In the genomic region with DNA sequence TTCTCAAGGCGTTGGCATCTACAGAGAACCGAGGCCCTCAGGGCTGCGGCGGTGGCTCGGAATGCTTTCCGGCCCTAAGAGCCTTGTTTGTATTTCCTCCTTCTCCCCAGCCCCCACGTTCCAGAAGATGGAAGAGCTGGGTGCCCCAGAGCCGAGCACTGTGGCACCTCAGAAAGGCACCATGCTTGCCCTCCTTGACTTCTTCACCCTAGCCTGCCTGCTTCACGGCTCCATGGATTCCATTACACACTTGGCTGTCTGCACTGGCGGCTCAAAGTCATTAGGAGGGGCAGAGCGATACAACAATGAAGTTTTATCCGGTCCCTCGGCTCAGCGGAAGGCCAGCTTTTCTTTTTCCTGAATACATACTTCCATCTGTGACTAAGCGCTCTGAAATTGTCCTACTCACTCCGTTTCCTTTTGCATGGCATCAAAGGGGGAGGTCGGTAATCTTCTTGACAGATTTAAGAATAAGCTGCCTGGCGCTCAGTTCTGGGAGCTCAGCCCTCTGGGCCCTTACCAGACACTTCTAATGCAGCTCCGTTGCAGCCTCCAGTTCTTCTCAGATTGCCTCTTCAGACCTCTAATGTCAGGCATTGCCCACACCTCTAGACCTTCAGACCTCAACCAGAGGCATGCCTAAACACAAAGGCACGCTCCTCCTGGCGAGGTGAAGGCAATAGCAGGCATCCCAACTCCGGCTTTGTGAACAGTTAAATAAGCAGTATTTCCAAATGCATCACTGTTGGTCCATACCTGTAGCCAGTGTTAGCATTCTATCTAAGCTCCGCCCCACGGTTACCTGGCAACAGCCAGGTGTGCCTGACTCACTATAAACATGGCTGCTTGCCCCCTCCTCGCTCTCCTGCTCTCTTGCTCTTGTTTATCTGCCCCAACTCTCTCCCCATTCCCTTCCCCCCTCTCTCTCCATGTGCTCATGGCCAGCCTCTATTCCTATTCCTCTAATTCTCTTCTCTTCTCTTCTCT, we compare ENCODE assay signal across 8 mouse cellular contexts.
DNase-seq lines count a peak whose midpoint lies in the region; ATAC-seq and TF ChIP-seq lines count a peak whose summit lies in the region.

No protein-coding gene starts in this region.

- no peak overlapping the region for H3K9ac ChIP-seq in hindbrain, embryonic 15.5 days
- H3K9ac ChIP-seq in neural tube, embryonic 13.5 days = peak overlapping the region; percentile 34; the same call in 1 of the 2 replicates

- no peak for TF ChIP-seq CTCF in kidney, adult 2 months (conservative IDR thresholded peaks at IDR 0.05; ENCODE audit: insufficient read depth, insufficient read length, low read depth, low read length)

- H3K27ac ChIP-seq in kidney, adult 2 months (ENCODE audit: insufficient read depth, low read depth, low read length) = no peak overlapping the region
- H3K27ac ChIP-seq in hindbrain, embryonic 15.5 days (replicated peaks) = peak overlapping the region; percentile 50
- H3K27ac ChIP-seq in neural tube, embryonic 13.5 days (replicated peaks) = 0 out of 2 replicates have a peak overlapping the region, but pooled peaks have one; percentile 15

- H3K4me2 ChIP-seq in hindbrain, embryonic 15.5 days = peak overlapping the region; percentile 24; the same call in 1 of the 2 replicates
- peak overlapping the region; percentile 20 for H3K4me2 ChIP-seq in neural tube, embryonic 13.5 days

- 41% methylated on average over 25 of the region's 25 CpGs for WGBS in kidney, adult 2 months
- 51% methylated on average over 25 of the region's 25 CpGs for WGBS in hindbrain, embryonic 15.5 days
- 54% methylated on average over 25 of the region's 25 CpGs for WGBS in neural tube, embryonic 13.5 days

- 0 out of 2 replicates have a peak, but pooled peaks have one; percentile 23 for ATAC-seq in hindbrain, embryonic 15.5 days (ENCODE audit: low FRiP score, low read depth)
- peak; percentile 40; the same call in 1 of the 2 replicates for ATAC-seq in neural tube, embryonic 13.5 days (ENCODE audit: low read depth)

- peak; percentile 11 for DNase-seq in cerebellum, postnatal 10 days
- DNase-seq in cerebellum, adult 8-10 months = no peak
- DNase-seq in kidney, postnatal 4 days = peak; percentile 15 to 35
- no peak for DNase-seq in kidney, adult 2 months
- DNase-seq in cerebellum, adult 11-12 months = no peak
- no peak for DNase-seq in thymus, postnatal 0 days (ENCODE audit: low spot score)

- no peaks in the 10 kb centered on the region for H3K9me3 ChIP-seq in hindbrain, embryonic 15.5 days
- no peaks in the 10 kb centered on the region for H3K9me3 ChIP-seq in neural tube, embryonic 13.5 days

- no peak overlapping the region for H3K4me3 ChIP-seq in kidney, adult 2 months (ENCODE audit: insufficient read depth, low read depth, low read length)
- H3K4me3 ChIP-seq in hindbrain, embryonic 15.5 days = no peak overlapping the region
- H3K4me3 ChIP-seq in neural tube, embryonic 13.5 days = no peak overlapping the region

- H3K27me3 ChIP-seq in kidney, adult 2 months (replicated peaks; ENCODE audit: control insufficient read depth, insufficient read depth, low read length) = no peaks in the 10 kb centered on the region
- no peaks in the 10 kb centered on the region for H3K27me3 ChIP-seq in hindbrain, embryonic 15.5 days
- no peaks in the 10 kb centered on the region for H3K27me3 ChIP-seq in neural tube, embryonic 13.5 days

- no peak for TF ChIP-seq POLR2A in kidney, adult 2 months (IDR thresholded peaks at IDR 0.05; ENCODE audit: low read depth, low read length)

- H3K36me3 ChIP-seq in kidney, adult 2 months (ENCODE audit: control insufficient read depth, insufficient read depth, low read length) = no peaks in the 10 kb centered on the region
- no peaks in the 10 kb centered on the region for H3K36me3 ChIP-seq in hindbrain, embryonic 15.5 days
- no peaks in the 10 kb centered on the region for H3K36me3 ChIP-seq in neural tube, embryonic 13.5 days

- H3K4me1 ChIP-seq in kidney, adult 2 months (ENCODE audit: control insufficient read depth, insufficient read depth, low read length) = no peaks in the 10 kb centered on the region
- peaks cover 17% of the 10 kb centered on the region for H3K4me1 ChIP-seq in hindbrain, embryonic 15.5 days (replicated peaks)
- peaks cover 16% of the 10 kb centered on the region for H3K4me1 ChIP-seq in neural tube, embryonic 13.5 days (replicated peaks)

Comparison
In these comparisons a context has a peak if more than half of its experiments do, and no peak if none do; other contexts are left out.
1. DNase-seq: peak in cerebellum, postnatal 10 days (2 of 2) and kidney, postnatal 4 days (2 of 2); none in cerebellum, adult 8-10 months (single experiment), kidney, adult 2 months (single experiment), cerebellum, adult 11-12 months (single experiment) and thymus, postnatal 0 days (single experiment).